Mouse (Mus musculus) mouse embryonic stem cell (cell line): Measurements from ENCODE around the gene Gm21304.
"Not testable (repeated sequence)": the region's sequence is repeated elsewhere in the genome, so short reads cannot be mapped to it uniquely, and the experiment has no call there.

Experiments
- in situ Hi-C, 2 experiments: fragments of 300-500 bp; cut with MboI; formaldehyde crosslinking; loops; 1 replicate in 1 of 2; 3 replicates in 1 of 2; pipeline ENCODE4 v1.14.3; 2019 to 2020; ENCODE audit warnings: low sequenced_read_pairs in 2 of 2, low pct_unique_long_range_greater_than_20kb in 1 of 2, mixed read lengths in 1 of 2; ENCODE audit not compliant: unreplicated experiment in 1 of 2

Gene Gm21304

DNA sequence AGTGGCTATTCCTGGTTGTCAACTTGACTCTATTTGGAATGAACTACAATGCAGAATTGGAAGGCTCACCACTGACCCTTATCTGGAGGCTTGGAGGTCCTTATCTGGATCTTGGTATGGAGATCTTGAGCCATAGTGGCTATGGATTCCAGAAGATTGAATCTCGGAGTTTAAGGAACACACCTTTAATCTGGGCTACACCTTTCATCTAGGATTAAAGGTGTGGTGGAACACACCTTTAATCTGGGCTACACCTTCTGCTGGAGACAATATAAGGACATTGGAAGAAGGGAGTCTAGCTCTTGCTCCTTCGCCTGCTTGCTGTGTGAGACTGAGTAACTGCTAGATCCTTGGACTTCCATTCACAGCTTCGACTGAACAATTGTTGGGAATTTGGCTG, at the start of gene Gm21304:
Gene Gm21304 (plus strand): TSS at position 301 of the 400 bp plus-strand sequence.
- in situ Hi-C loops, result not testable (repeated sequence)

DNA sequence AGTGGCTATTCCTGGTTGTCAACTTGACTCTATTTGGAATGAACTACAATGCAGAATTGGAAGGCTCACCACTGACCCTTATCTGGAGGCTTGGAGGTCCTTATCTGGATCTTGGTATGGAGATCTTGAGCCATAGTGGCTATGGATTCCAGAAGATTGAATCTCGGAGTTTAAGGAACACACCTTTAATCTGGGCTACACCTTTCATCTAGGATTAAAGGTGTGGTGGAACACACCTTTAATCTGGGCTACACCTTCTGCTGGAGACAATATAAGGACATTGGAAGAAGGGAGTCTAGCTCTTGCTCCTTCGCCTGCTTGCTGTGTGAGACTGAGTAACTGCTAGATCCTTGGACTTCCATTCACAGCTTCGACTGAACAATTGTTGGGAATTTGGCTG, 25.6 kb upstream of the Gm21304 start, which contains the start of gene Gm21293:
Gene Gm21293 (plus strand): TSS at position 301 of the 400 bp plus-strand sequence.
- in situ Hi-C loops, result not testable (repeated sequence)

DNA sequence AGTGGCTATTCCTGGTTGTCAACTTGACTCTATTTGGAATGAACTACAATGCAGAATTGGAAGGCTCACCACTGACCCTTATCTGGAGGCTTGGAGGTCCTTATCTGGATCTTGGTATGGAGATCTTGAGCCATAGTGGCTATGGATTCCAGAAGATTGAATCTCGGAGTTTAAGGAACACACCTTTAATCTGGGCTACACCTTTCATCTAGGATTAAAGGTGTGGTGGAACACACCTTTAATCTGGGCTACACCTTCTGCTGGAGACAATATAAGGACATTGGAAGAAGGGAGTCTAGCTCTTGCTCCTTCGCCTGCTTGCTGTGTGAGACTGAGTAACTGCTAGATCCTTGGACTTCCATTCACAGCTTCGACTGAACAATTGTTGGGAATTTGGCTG, 17.1 kb upstream of the Gm21304 start, which contains the start of gene Gm6763:
Gene Gm6763 (plus strand): TSS at position 301 of the 400 bp plus-strand sequence.
- in situ Hi-C loops, result not testable (repeated sequence)

DNA sequence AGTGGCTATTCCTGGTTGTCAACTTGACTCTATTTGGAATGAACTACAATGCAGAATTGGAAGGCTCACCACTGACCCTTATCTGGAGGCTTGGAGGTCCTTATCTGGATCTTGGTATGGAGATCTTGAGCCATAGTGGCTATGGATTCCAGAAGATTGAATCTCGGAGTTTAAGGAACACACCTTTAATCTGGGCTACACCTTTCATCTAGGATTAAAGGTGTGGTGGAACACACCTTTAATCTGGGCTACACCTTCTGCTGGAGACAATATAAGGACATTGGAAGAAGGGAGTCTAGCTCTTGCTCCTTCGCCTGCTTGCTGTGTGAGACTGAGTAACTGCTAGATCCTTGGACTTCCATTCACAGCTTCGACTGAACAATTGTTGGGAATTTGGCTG, 8.6 kb upstream of the Gm21304 start, which contains the start of gene Gm8764:
Gene Gm8764 (plus strand): TSS at position 301 of the 400 bp plus-strand sequence.
- in situ Hi-C loops, result not testable (repeated sequence)

DNA sequence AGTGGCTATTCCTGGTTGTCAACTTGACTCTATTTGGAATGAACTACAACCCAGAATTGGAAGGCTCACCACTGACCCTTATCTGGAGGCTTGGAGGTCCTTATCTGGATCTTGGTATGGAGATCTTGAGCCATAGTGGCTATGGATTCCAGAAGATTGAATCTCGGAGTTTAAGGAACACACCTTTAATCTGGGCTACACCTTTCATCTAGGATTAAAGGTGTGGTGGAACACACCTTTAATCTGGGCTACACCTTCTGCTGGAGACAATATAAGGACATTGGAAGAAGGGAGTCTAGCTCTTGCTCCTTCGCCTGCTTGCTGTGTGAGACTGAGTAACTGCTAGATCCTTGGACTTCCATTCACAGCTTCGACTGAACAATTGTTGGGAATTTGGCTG, 8.4 kb downstream of the Gm21304 start, which contains the start of gene Gm21312:
Gene Gm21312 (plus strand): TSS at position 301 of the 400 bp plus-strand sequence.
- in situ Hi-C loops, result not testable (repeated sequence)

DNA sequence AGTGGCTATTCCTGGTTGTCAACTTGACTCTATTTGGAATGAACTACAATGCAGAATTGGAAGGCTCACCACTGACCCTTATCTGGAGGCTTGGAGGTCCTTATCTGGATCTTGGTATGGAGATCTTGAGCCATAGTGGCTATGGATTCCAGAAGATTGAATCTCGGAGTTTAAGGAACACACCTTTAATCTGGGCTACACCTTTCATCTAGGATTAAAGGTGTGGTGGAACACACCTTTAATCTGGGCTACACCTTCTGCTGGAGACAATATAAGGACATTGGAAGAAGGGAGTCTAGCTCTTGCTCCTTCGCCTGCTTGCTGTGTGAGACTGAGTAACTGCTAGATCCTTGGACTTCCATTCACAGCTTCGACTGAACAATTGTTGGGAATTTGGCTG, 16.9 kb downstream of the Gm21304 start, which contains the start of gene Gm20765:
Gene Gm20765 (plus strand): TSS at position 301 of the 400 bp plus-strand sequence.
- in situ Hi-C loops, result not testable (repeated sequence)

DNA sequence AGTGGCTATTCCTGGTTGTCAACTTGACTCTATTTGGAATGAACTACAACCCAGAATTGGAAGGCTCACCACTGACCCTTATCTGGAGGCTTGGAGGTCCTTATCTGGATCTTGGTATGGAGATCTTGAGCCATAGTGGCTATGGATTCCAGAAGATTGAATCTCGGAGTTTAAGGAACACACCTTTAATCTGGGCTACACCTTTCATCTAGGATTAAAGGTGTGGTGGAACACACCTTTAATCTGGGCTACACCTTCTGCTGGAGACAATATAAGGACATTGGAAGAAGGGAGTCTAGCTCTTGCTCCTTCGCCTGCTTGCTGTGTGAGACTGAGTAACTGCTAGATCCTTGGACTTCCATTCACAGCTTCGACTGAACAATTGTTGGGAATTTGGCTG, 25.4 kb downstream of the Gm21304 start, which contains the start of gene Gm4340:
Gene Gm4340 (plus strand): TSS at position 301 of the 400 bp plus-strand sequence.
- in situ Hi-C loops, result not testable (repeated sequence)

DNA sequence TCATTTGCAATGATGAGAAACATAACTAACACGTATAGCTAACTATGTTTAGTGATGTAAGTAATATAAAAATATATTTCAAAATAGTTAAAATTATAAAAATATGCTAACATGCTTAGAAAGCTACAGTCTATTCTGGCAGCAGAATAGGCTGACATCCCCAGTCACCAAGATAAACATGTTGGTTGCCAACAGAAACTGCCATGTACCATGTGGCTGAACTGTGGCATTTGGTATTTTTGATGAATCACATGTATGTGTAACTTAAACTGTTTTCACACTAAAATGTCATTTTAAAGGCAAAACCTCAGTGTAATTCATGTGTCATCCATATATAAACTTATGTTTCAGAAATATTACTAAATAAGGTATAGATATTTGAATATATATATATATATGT, 41.3 kb downstream of the Gm21304 start:
- in situ Hi-C loops, result no loop called here

DNA sequence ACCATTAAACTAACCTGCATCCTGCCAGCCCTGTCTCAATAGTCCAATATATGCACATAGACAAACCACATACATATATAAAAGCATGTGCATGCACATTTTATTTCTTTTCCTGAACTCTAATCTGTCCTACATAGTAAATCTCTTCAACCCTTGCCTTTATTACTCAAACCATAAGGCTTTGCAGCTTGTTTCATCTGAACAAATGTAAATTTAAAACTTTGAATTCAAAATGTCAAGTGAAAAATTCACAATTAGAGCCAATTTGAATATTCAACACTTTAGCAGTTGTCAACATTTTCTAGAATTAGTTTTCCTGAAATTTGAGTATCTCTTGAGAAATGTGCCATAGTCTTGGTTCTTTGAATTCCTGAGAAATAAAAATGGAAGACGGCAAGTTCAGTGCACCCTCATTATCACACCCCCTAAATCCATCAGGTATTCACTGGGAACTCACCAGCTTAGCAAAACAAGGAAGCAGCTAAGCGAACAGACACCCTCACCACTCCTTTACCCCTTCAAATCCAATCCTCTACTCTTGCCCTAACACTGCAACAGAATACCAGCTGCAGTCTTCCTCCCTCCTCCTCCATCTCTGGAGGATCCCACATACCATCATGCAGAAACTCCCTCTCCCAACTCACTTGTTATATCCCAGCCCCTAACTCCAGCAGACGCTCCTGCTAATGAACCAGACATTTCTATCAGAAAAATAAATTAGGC, 42.1 kb downstream of the Gm21304 start:
- in situ Hi-C loops, result no loop called here

DNA sequence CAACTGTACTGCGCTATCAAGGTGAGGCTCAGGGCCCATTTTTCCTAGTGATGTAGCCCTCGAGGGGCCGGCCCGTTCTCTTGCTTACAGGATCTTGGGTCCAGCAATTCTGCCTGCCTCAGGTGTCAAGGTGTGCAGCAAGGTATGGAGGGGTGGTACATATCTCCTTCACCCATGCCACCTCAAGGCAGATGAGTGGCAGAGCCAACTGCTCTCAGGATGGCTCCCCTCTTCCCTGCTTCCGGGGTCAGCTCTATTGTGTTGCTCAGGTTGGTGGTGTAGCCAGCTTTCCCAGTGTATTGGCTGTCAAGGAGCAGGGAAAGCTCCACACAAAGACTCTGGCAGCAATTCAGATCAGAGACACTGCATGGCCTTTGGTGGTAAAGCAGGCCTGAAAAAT, 46.2 kb downstream of the Gm21304 start:
- in situ Hi-C loops, result no loop called here
